Mouse (Mus musculus) hindbrain, embryonic 10.5 days (tissue): ENCODE measurements around the gene Aqp8. TPM values are rescaled to one million over a fixed set of nuclear protein-coding genes. Genes with fewer than 3 reads are reported as not detected.

Experiments
- DNase-seq: peaks from one replicate; pipeline ENCODE4 v3.0.0-alpha.2; 2017; ENCODE audit warnings: low spot score
- H3K27ac ChIP-seq: fragments of 300-500 bp; sonication (generic); 2 replicates; pipeline ENCODE4 v1.5.1; 2016; ENCODE audit warnings: mild to moderate bottlenecking, moderate library complexity
- H3K27me3 ChIP-seq: fragments of 300-500 bp; sonication (generic); 2 replicates; pipeline ENCODE4 v1.6.1; 2016; ENCODE audit warnings: mild to moderate bottlenecking; ENCODE audit not compliant: poor library complexity, insufficient read depth, severe bottlenecking
- H3K36me3 ChIP-seq: fragments of 300-500 bp; sonication (generic); 2 replicates; pipeline ENCODE4 v1.6.1; 2016; ENCODE audit warnings: mild to moderate bottlenecking, moderate library complexity
- H3K4me1 ChIP-seq: fragments of 300-500 bp; sonication (generic); replicated peaks from 2 replicates; pipeline ENCODE4 v1.6.1; 2016; ENCODE audit warnings: mild to moderate bottlenecking
- H3K4me3 ChIP-seq: fragments of 300-500 bp; sonication (generic); 2 replicates; pipeline ENCODE4 v1.5.1; 2016; ENCODE audit warnings: mild to moderate bottlenecking, moderate library complexity
- H3K9me3 ChIP-seq: fragments of 300-500 bp; sonication (generic); 2 replicates; pipeline ENCODE4 v1.6.1; 2016; ENCODE audit warnings: mild to moderate bottlenecking, moderate library complexity
- WGBS: fragments of 180-500 bp; shearing (Covaris S2); methylation state at CpG from one replicate; pipeline ENCODE4 v1.1.7; 2016; 5-methylcytosine and 5-hydroxymethylcytosine counted together
- polyA plus RNA-seq: library from polyadenylated mRNA; unstranded; fragments of >200 nt; fragmentation: Nextera tagmentation; extraction: Ambion mirVana; gene quantifications from 2 replicates; pipeline ENCODE4 v1.2.1, GENCODE M21; 2016

Aqp8 gene
- polyA plus RNA-seq, 1 experiment from 2014 or later = 0.31 TPM

DNA sequence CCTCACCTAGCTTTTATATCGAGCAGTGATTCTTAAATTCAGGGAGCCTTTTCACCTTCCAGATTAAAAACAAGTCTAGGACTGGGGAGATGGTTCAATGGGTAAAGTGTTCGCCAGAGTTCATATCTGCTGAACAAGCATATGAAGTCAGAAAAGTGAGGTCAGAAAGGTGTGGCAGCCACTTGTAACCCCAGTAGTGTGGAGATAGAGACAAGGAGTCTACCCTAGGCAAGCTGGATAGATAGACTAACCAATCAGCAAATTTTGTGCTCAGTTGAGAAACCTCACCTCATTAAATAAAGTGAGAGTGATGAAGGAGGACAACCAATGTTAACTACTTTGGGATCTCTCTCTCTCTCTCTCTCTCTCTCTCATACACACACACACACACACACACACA lies 11.6 kb upstream of the Aqp8 start:
- no peaks in the 10 kb centered on the region for H3K4me1 ChIP-seq
- no peaks in the 10 kb centered on the region for H3K27me3 ChIP-seq
- no peak overlapping the region for H3K27ac ChIP-seq
- 95% methylated on average over 2 of the region's 2 CpGs for WGBS
- no peaks in the 10 kb centered on the region for H3K36me3 ChIP-seq
- DNase-seq = no peak
- H3K9me3 ChIP-seq = no peaks in the 10 kb centered on the region
- H3K4me3 ChIP-seq = no peak overlapping the region

DNA sequence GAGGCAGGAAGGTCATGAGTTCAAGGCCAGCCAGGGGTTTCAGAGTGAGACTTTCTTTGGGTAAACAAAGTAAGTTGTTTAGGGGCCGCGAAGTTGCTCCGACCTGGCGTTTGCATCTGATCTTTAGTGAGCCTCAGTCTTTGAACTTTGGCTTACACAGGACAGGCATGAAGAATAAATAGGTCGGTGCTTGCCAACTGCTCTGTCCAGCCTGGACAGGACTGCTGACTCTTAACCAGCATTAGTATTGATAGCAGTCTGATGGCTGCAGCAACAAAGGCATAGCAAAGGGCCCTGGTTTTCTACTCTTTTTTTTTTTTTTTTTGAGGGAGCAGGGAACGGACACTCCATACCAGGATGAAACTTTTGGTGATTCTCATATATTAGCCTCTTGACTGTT lies 9.5 kb upstream of the Aqp8 start:
- no peak for DNase-seq
- Histone ChIP-seq H3K27ac (no peak overlapping the region), H3K27me3 (no peaks in the 10 kb centered on the region), H3K9me3 (no peaks in the 10 kb centered on the region), H3K36me3 (no peaks in the 10 kb centered on the region), H3K4me1 (no peaks in the 10 kb centered on the region), H3K4me3 (no peak overlapping the region)
- 81% methylated on average over 6 of the region's 6 CpGs for WGBS

DNA sequence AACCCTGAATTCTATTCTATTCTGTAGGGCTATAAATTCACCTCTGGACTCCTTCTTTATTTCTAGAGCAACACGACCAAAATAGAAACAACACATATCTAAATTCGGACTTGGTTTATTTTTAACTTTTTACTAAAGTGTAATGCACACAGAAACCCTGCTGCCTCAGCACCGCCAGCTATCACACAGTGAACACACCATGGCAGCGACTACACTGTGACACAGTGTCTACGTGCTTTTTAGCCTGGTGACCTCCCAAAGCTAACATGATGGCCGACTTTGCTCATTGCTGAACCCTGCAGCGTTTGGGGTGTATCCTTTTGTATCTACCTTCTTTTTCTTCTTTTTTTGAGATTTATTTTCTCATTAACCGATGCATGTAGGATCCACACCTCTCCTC lies 9.0 kb upstream of the Aqp8 start:
- Histone ChIP-seq H3K4me1 (no peaks in the 10 kb centered on the region), H3K9me3 (no peaks in the 10 kb centered on the region), H3K27me3 (no peaks in the 10 kb centered on the region), H3K27ac (no peak overlapping the region), H3K4me3 (no peak overlapping the region), H3K36me3 (no peaks in the 10 kb centered on the region)
- 88% methylated on average over 8 of the region's 8 CpGs for WGBS
- no peak for DNase-seq

DNA sequence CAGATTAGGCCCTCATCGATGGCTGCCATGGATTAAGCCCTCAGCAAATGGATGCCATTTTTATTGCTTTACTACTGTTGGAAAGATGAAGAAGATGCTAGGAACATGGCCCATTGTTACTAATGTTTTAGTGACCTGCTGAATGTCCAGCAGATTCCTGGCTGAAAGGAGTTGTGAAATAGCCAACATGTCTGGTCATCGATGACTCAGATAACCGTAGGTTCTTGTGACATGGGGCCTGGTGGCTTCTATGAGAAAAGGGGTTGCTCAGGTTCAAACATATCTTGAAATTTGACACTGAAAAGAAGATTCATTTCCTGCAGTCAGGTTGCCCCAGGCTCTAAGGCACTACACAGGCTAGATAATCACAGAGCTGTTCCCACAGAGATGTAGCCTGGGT lies 7.0 kb upstream of the Aqp8 start:
- H3K27ac ChIP-seq = no peak overlapping the region
- no peak overlapping the region for H3K4me3 ChIP-seq
- H3K27me3 ChIP-seq = no peaks in the 10 kb centered on the region
- H3K9me3 ChIP-seq = no peaks in the 10 kb centered on the region
- H3K36me3 ChIP-seq = no peaks in the 10 kb centered on the region
- H3K4me1 ChIP-seq = no peaks in the 10 kb centered on the region
- DNase-seq = no peak
- 97% methylated on average over 3 of the region's 3 CpGs for WGBS

DNA sequence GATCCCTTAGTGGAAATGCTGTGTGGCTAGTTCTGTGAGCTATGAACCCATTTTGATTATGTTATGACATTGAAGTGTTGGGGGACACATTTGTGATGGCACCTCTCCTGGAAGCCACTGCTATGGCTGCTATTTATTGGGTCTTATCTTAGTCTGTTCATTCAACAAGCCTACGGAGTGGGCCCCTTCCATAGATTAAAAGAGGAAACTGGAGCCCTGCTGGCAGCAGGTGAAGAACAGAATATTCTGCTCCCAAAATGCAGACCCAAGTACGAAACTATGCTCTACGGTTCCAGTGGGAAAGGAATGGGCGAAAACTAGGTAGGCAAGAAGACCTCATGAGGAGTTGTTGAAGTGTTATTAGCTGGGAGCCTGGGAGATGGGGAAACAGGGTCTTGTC lies 3.8 kb upstream of the Aqp8 start:
- DNase-seq = no peak
- no peaks in the 10 kb centered on the region for H3K4me1 ChIP-seq
- H3K27me3 ChIP-seq = no peaks in the 10 kb centered on the region
- WGBS = 94% methylated on average over 4 of the region's 4 CpGs
- no peaks in the 10 kb centered on the region for H3K36me3 ChIP-seq
- no peaks in the 10 kb centered on the region for H3K9me3 ChIP-seq
- H3K4me3 ChIP-seq = no peak overlapping the region
- H3K27ac ChIP-seq = no peak overlapping the region

DNA sequence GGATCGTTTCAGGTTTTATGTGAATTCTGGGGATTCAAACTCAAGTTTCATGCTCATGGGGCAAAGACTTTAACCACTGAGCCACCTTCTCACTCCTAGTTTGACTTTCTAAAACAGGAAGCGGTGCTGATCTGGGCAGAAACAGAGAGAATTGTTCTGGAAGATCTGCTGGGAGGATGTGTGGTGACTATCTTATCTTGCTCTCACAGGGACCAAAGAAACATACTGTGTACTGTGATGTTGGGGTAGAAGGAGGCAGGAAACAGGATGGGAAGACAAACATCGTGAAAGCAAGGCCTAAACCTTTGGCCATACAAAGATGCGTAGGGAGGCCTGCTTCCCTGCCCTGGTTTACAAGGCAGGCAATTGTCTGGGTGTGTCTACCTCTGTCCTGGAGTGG lies 2.8 kb upstream of the Aqp8 start:
- Histone ChIP-seq H3K9me3 (no peaks in the 10 kb centered on the region), H3K4me3 (no peak overlapping the region), H3K27me3 (no peaks in the 10 kb centered on the region), H3K4me1 (no peaks in the 10 kb centered on the region), H3K27ac (no peak overlapping the region), H3K36me3 (no peaks in the 10 kb centered on the region)
- 81% methylated on average over 4 of the region's 4 CpGs for whole genome bisulfite sequencing
- DNase-seq = no peak

DNA sequence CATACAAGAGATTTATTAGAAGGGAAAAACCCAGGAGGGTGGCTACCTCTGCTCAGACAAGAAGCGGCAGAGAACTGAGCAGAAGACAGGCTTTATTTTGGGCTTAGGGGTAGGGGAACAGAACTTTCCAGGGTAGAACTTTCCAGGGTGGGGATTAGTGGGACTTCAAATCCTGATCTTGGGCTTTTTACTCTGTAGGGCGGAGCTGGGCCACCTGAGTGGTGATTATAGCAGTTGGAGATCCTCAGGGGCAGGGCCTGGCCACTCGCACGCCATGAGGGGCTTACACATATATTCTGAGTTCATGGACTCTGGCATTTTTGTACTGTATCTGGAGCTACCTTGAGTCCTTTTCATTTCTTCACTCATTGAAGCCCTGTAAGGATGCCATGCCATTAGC lies 775 bp upstream of the Aqp8 start:
- H3K4me1 ChIP-seq = no peaks in the 10 kb centered on the region
- H3K9me3 ChIP-seq = no peaks in the 10 kb centered on the region
- H3K27me3 ChIP-seq = no peaks in the 10 kb centered on the region
- 91% methylated on average over 4 of the region's 4 CpGs for WGBS
- no peak for DNase-seq
- H3K36me3 ChIP-seq = no peaks in the 10 kb centered on the region
- no peak overlapping the region for H3K27ac ChIP-seq
- H3K4me3 ChIP-seq = no peak overlapping the region

DNA sequence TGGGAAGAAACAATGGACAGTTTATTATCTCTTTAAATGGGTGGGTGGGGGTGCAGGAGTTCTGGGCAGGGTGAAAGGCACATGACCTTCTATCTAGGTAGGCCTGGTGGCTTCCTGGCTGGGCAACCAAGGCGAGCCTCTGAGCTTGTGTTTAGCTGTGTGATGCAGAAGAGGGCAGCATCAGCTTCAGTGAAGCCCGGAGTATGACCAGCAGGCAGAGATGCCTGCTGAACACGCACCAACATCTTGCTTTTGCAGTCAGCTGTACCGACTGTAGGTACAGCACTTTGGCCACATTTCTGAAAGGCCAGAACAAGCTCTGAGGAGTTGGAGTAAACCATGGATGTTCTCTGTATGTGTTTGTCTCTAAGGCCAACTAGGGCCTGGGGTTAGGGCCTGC lies 1.5 kb downstream of the Aqp8 start:
- Histone ChIP-seq H3K36me3 (no peaks in the 10 kb centered on the region), H3K9me3 (no peaks in the 10 kb centered on the region), H3K27ac (no peak overlapping the region), H3K27me3 (no peaks in the 10 kb centered on the region), H3K4me1 (no peaks in the 10 kb centered on the region), H3K4me3 (no peak overlapping the region)
- 83% methylated on average over 4 of the region's 4 CpGs for WGBS
- DNase-seq = no peak

DNA sequence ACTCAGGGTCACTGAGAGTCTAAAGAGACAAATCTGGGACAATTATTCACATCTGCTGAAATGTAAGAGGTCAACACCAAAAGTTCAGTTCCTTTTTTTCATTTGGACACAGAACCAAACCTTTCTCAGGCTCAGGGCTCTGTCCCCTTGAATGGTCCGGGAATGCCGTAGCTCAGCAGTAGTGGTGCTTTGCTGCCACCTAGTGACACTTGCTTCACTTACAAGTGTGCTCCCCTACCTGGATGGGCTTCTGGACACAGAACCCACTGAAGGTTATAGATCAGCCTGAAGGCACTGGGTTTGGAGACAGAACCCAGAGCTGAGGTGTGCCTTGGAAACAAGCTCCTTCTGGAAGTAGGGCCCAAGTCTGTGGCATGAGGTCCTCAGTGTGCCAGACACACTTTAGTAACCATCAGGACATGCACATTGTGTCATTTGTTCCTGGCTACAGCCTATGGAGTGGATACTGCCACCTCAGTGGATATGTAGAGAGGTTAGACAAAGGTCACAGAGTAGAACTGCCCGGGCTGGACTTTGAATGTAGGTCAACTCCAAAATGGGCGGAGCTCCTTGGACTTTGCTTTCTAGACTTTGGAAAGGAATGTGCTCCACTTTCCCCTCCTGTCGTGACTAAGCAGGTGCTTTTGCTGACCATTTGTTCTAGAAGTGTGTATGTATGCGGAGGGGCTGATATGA lies 3.7 kb downstream of the Aqp8 start:
- WGBS = 40% methylated on average over 6 of the region's 6 CpGs
- no peak overlapping the region for H3K4me3 ChIP-seq

DNA sequence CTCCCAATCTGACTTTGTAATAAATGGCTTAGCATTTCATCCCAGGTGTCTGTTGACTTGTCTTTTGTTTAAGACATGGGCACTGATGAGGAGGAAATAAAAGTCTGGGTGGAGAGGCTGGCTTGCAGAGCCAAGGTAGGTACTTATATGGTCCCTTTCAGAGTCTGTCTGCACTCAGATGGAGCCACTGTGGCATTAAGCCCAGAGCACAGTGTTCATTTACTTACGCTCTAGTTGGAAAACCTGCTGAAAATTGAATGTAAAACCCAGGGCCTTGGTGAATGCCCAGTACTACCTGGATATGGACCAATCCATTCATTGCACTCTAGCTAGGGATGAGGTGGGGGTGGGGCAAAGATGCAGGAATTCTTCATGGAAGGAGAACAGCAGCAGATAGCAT lies 5.9 kb downstream of the Aqp8 start:
- Histone ChIP-seq H3K4me3 (no peak overlapping the region), H3K4me1 (no peaks in the 10 kb centered on the region), H3K36me3 (no peaks in the 10 kb centered on the region), H3K9me3 (0 out of 2 replicates have a peak, but pooled peaks cover 6% of the 10 kb centered on the region), H3K27ac (no peak overlapping the region), H3K27me3 (no peaks in the 10 kb centered on the region)
- no peak for DNase-seq
- 93% methylated on average over 1 of the region's 1 CpGs for WGBS

More for the DNA sequence above, 3.7 kb downstream of the Aqp8 start:
- Histone ChIP-seq H3K27ac (no peak overlapping the region), H3K4me1 (no peaks in the 10 kb centered on the region), H3K27me3 (no peaks in the 10 kb centered on the region), H3K36me3 (no peaks in the 10 kb centered on the region), H3K9me3 (no peaks in the 10 kb centered on the region)
- DNase-seq = peak; percentile 76

DNA sequence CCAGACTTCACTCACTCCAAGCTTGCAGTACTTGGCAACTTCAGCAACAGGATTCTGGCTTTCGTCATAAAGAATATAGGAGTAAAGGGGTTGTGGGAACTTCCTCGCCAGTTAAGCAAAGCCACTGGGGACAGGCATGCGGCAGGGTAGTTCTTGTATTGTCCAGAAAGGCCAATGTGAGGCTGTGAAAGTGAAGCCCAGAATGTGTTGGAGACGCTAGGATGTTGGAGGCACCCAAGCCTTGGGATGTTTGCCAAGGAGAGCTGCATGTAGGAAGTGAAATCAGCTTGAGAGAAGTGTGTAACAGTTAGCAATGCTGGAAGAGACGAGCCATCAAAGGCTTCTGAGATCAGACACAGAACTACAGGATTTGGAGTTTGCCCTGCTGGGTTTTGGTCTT lies 25.6 kb downstream of the Aqp8 start:
- Histone ChIP-seq H3K9me3 (no peaks in the 10 kb centered on the region), H3K4me1 (no peaks in the 10 kb centered on the region), H3K4me3 (no peak overlapping the region), H3K36me3 (peaks cover 31% of the 10 kb centered on the region), H3K27ac (no peak overlapping the region), H3K27me3 (no peaks in the 10 kb centered on the region)
- WGBS = 90% methylated on average over 5 of the region's 5 CpGs
- no peak for DNase-seq

DNA sequence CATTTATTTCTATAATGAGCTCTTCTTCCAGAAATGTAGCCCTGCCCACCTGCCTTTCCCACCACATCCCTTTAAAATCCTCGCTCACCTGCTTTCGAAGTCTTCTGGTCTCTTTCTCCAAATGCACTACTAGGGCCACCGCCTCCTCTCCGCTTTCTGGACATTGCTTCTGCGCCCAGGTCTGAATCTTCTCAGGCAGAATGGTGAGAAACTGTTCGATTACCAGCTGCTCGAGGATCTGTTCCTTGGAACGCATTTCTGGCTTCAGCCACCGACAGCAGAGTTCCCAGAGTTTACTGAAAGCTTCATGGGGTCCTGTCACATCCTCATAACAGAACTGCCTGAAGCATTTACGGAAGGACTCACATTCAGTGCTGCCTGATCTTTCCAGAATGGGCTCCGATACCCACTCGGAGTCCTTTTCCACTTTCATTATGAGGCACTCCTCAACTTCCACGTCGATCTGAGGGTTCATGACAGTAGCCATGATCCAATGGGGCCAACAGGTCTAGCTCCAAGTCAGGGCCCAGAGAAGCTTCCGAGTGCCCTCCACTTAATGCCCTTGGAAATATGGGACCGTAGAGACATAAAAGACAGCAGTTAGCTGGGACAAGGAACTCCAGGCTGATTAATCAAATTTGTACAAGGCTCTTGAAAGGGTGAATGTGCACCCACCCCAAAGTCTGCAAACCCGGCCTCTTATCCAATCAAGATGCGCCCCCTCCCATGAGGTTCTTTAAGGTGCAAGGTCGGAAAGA lies 37.6 kb downstream of the Aqp8 start:
- peak; percentile 17 for DNase-seq
- Histone ChIP-seq H3K9me3 (no peaks in the 10 kb centered on the region), H3K4me3 (peak overlapping the region; percentile 75), H3K4me1 (peaks cover 27% of the 10 kb centered on the region), H3K36me3 (peaks cover 28% of the 10 kb centered on the region), H3K27me3 (no peaks in the 10 kb centered on the region), H3K27ac (peak overlapping the region; percentile 94)
- 47% methylated on average over 19 of the region's 19 CpGs for WGBS
